In the genomic region with DNA sequence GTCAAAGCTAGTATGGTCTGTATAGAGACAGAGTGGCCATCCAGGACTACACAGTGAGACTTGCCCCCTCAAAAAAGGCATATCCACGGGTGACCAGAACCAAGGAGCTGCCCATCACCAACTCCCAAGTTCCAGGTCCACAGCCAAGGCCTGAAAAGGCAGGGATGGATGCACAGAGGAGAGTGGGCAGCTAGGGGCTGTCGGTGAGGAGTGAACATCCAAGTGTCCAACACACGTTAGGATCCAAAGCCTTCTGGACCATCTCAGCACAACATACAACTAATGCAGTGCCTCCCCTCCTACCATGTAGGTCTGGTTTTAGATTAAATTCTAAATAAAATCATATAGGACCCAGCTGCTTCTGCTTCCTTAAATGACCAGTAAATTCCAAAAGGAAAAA, we compare ENCODE assay signal across 26 mouse cellular contexts. TPM values are rescaled to one million over a fixed set of nuclear protein-coding genes. Genes with fewer than 3 reads are reported as not detected.
"Had no signal": no experiment of that assay in that cellular context is flagged by ENCODE, and none has a peak within 500 bp of the region (broad histone marks: within the 10 kb centered on the region; RNA-seq: fewer than 3 reads in every experiment).

No protein-coding gene starts in this region.

- DNase-seq: heart, postnatal 10 days; heart, postnatal 36 days; heart, postnatal 4 days; kidney, adult 11 months; kidney, adult 18-20 months; kidney, adult 2 months; kidney, adult 8-10 months; kidney, adult 9 months; kidney, postnatal 10 days; kidney, postnatal 14 days; kidney, postnatal 25 days; kidney, postnatal 36 days; kidney, postnatal 4 days; layer of hippocampus, adult 9-11 months; layer of hippocampus, postnatal 36 days had no signal

RNA-seq across cellular contexts. Expression of gene Ankk1, which starts 29.3 kb away (rescaled TPM):
- total RNA-seq: heart, postnatal 10 days; heart, postnatal 25 days; heart, postnatal 36 days; heart, postnatal 4 days; hematopoietic stem cell, adult 5-6 weeks; layer of hippocampus, adult 18-20 months; layer of hippocampus, adult 2 months; layer of hippocampus, adult 8-10 months; layer of hippocampus, postnatal 10 days; layer of hippocampus, postnatal 14 days; layer of hippocampus, postnatal 25 days; layer of hippocampus, postnatal 36 days; left cerebral cortex, adult 18-20 months; left cerebral cortex, adult 2 months; left cerebral cortex, adult 8-10 months had no signal
